8 mouse cellular contexts compared by ENCODE assay signal in genomic region chr3:96268051-96268775, GRCm38 (mm10). TPM values are rescaled to one million over a fixed set of nuclear protein-coding genes. Genes with fewer than 3 reads are reported as not detected.
DNase-seq lines count a peak whose midpoint lies in the region; ATAC-seq and TF ChIP-seq lines count a peak whose summit lies in the region.

Gene Hist2h3b, plus strand, starts transcription at chr3:96268654.

- TF ChIP-seq CTCF in C2C12 (IDR thresholded peaks at IDR 0.05; ENCODE audit: control insufficient read depth, insufficient read depth, insufficient read length): no peak
- no peak for TF ChIP-seq CTCF in embryonic fibroblast, embryonic 13.5 days (IDR thresholded peaks at IDR 0.05; ENCODE audit: borderline replicate concordance, insufficient read depth, low read length)

- peak within 1 kb of the TSS; percentile 82 for H3ac ChIP-seq in C2C12 (ENCODE audit: control insufficient read depth, insufficient read length, low read depth)

- H3K9ac ChIP-seq in kidney, embryonic 15.5 days: peak within 1 kb of the TSS; percentile 60

- DNase-seq in brain, adult 2 months (ENCODE audit: low read depth, low spot score): peak; percentile 98
- DNase-seq in heart, embryonic 10.5 days (ENCODE audit: low spot score): peak; percentile 92
- peak; percentile 87 for DNase-seq in liver
- DNase-seq in spleen, postnatal 4 days (ENCODE audit: low spot score in 2 of 2): peak; percentile 89 to 96

- peak within 1 kb of the TSS; percentile 97 for H3K27ac ChIP-seq in embryonic fibroblast, embryonic 13.5 days (ENCODE audit: insufficient read depth, low read length)
- peak within 1 kb of the TSS; percentile 91 for H3K27ac ChIP-seq in heart, embryonic 10.5 days
- peak within 1 kb of the TSS; percentile 98 for H3K27ac ChIP-seq in kidney, embryonic 15.5 days

- H3K4me1 ChIP-seq in embryonic fibroblast, embryonic 13.5 days (ENCODE audit: control insufficient read depth, insufficient read depth, low read length): peaks cover 5% of the 10 kb centered on the region; the same call in 1 of the 2 replicates
- H3K4me1 ChIP-seq in heart, embryonic 10.5 days: peaks cover 23% of the 10 kb centered on the region
- peaks cover 28% of the 10 kb centered on the region for H3K4me1 ChIP-seq in kidney, embryonic 15.5 days

- peak; percentile 69 for ATAC-seq in kidney, embryonic 15.5 days (replicated peaks; ENCODE audit: low FRiP score)
- ATAC-seq in monocyte, adult 5-6 weeks (replicated peaks; ENCODE audit: insufficient number of reproducible peaks, low FRiP score, low TSS enrichment, poor library complexity, severe bottlenecking): peak; percentile 72

- no peaks in the 10 kb centered on the region for H3K79me2 ChIP-seq in C2C12 (ENCODE audit: control insufficient read depth, insufficient read depth)

- no peaks in the 10 kb centered on the region for H3K36me3 ChIP-seq in C2C12 (ENCODE audit: control insufficient read depth, insufficient read depth)
- H3K36me3 ChIP-seq in heart, embryonic 10.5 days: no peaks in the 10 kb centered on the region
- H3K36me3 ChIP-seq in kidney, embryonic 15.5 days: no peaks in the 10 kb centered on the region

- no peaks in the 10 kb centered on the region for H3K27me3 ChIP-seq in C2C12 (ENCODE audit: control insufficient read depth, insufficient read depth, insufficient read length)
- H3K27me3 ChIP-seq in heart, embryonic 10.5 days (ENCODE audit: insufficient read depth, poor library complexity, severe bottlenecking): no peaks in the 10 kb centered on the region
- H3K27me3 ChIP-seq in kidney, embryonic 15.5 days: no peaks in the 10 kb centered on the region

- H3K9me3 ChIP-seq in heart, embryonic 10.5 days: no peaks in the 10 kb centered on the region
- no peaks in the 10 kb centered on the region for H3K9me3 ChIP-seq in kidney, embryonic 15.5 days (replicated peaks)

- H3K79me3 ChIP-seq in C2C12 (ENCODE audit: low read depth): no peaks in the 10 kb centered on the region

- peak; percentile 95 for TF ChIP-seq POLR2A in embryonic fibroblast, embryonic 13.5 days (IDR thresholded peaks at IDR 0.05; ENCODE audit: low read depth, low read length)

- 26% methylated on average over 30 of the region's 30 CpGs for WGBS in heart, embryonic 10.5 days
- 20% methylated on average over 29 of the region's 30 CpGs for WGBS in kidney, embryonic 15.5 days

- peak within 1 kb of the TSS; percentile 33 for H3K4me3 ChIP-seq in C2C12 (ENCODE audit: insufficient read depth, poor library complexity, severe bottlenecking)
- peak within 1 kb of the TSS; percentile 53 for H3K4me3 ChIP-seq in embryonic fibroblast, embryonic 13.5 days (ENCODE audit: insufficient read depth, low read length)
- H3K4me3 ChIP-seq in heart, embryonic 10.5 days: peak within 1 kb of the TSS; percentile 61
- H3K4me3 ChIP-seq in kidney, embryonic 15.5 days (replicated peaks): peak within 1 kb of the TSS; percentile 56

- peak within 1 kb of the TSS; percentile 82 for H3K4me2 ChIP-seq in kidney, embryonic 15.5 days

TF ChIP-seq in C2C12, 6 proteins besides CTCF, POLR2A, EP300 and RAD21:
- TF ChIP-seq MAX (IDR thresholded peaks at IDR 0.05): no peak

RNA-seq across cellular contexts. Expression of gene Hist2h3b, which starts in this region (rescaled TPM):
- polyA plus RNA-seq in C2C12 (2012; fragmentation: generic; extraction: Trizol): 11.3 TPM
- 2.6 and 7.5 TPM in 2 replicates for polyA plus RNA-seq in embryonic fibroblast, embryonic 13.5 days (2011; ENCODE audit: insufficient read length, low read depth, missing spikeins)
- polyA plus RNA-seq in heart, embryonic 10.5 days (2016; fragmentation: Nextera tagmentation; extraction: Ambion mirVana): 17.8 and 25.8 TPM in 2 replicates
- polyA plus RNA-seq in kidney, embryonic 15.5 days (2015; fragmentation: Nextera tagmentation; extraction: Ambion mirVana): 59.3 and 75.1 TPM in 2 replicates
- 4.4 to 34.9 TPM (median 10.9 TPM) in 3 replicates for total RNA-seq in monocyte, adult 5-6 weeks (2017)

Comparison
In these comparisons a context has a peak if more than half of its experiments do, and no peak if none do; other contexts are left out.
1. Peak in every context shown above with its lines: DNase-seq, ATAC-seq, H3K4me3 ChIP-seq and H3K27ac ChIP-seq.